Mouse (Mus musculus) layer of hippocampus, postnatal 25 days (tissue): ENCODE data around the gene Rex2. TPM values are rescaled to one million over a fixed set of nuclear protein-coding genes. Genes with fewer than 3 reads are reported as not detected.
"Not testable (repeated sequence)": the region's sequence is repeated elsewhere in the genome, so short reads cannot be mapped to it uniquely, and the experiment has no call there.

Source experiments
- DNase-seq, 2 experiments: peaks; one replicate each; pipeline ENCODE4 v3.0.0; 2022; ENCODE audit warnings: mixed read lengths in 2 of 2, low spot score in 1 of 2; ENCODE audit errors: extremely low spot score in 1 of 2
- total RNA-seq, 2 experiments: library from RNA; stranded (reverse); gene quantifications; 2 replicates each; pipeline ENCODE4 v1.2.3; 2021

Rex2 gene
- total RNA-seq = under 1 TPM; 0.17 to 0.19 TPM

GRCm38 (mm10) chr4:147021550-147021949 lies at the start of gene Rex2:
TSS of gene Rex2 (plus strand) at chr4:147021850.
- DNase-seq = not testable (repeated sequence)

GRCm38 (mm10) chr4:146976581-146976980 lies 45.1 kb upstream of the Rex2 start:
- not testable (repeated sequence) for DNase-seq

- not testable (repeated sequence) for DNase-seq
Measured at GRCm38 (mm10) chr4:147018400-147018799, 3.2 kb upstream of the Rex2 start.

DNA sequence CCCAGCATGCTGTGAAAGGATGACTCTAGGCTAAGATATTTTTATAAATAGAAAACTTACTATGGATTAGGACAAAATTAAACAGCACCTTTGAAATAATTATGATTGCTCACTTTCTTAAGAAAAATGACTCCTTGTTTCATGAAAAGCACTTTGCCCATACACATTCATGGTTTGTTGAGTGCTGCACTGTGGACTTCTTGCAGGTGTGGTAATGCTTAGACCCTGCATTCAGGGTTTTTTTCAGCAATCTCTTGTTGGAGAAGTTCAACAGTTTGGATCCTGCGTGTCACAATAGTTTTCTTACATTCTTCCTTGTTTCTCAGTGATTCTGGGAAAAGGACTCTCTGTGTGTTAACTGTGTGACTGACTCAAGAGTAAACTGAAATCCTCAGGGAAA lies 4.7 kb downstream of the Rex2 start:
- not testable (repeated sequence) for DNase-seq

GRCm38 (mm10) chr4:147031308-147032036 lies 9.8 kb downstream of the Rex2 start:
- DNase-seq = not testable (repeated sequence)

GRCm38 (mm10) chr4:147063768-147064167 lies 42.1 kb downstream of the Rex2 start:
- not testable (repeated sequence) for DNase-seq

- not testable (repeated sequence) for DNase-seq
Measured at GRCm38 (mm10) chr4:147065861-147066260, 44.2 kb downstream of the Rex2 start.

GRCm38 (mm10) chr4:147066380-147066779 lies 44.7 kb downstream of the Rex2 start:
- not testable (repeated sequence) for DNase-seq

GRCm38 (mm10) chr4:147095641-147096040 lies 74.0 kb downstream of the Rex2 start:
- not testable (repeated sequence) for DNase-seq

- peak; percentile 3 to 13 for DNase-seq
Measured at GRCm38 (mm10) chr4:147101666-147102626, 80.3 kb downstream of the Rex2 start.

DNA sequence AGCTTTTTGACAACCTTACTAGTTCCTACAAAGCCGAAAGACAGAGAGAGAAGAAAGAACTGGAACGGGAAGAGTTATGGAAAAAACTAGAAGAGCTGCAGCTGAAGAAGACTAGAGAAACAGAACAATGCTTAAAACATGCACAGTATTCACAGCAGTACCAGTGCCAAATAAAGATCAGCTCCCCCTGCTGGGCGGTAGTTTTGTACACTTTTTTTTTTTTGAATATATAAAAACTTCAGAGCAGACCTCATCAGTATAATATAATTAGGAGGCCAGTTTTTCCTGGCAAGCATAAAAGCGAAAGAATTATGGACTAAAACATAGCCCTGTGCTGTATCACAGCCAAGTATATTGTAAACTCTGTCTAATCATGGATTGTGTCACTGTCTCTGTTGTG lies 82.2 kb downstream of the Rex2 start:
- DNase-seq = peak in 1 of 2 experiments; percentile 6

Other genes with a start within 250 kb of the Rex2 start
- gene Gm21411, start 112.3 kb upstream of the Rex2 start, total RNA-seq = not detected
- gene Zfp989, start 49.9 kb upstream of the Rex2 start, total RNA-seq = not detected
- gene Zfp991, start 110.2 kb downstream of the Rex2 start, total RNA-seq = 1 to 10 TPM; 7.0 to 7.5 TPM